In the genomic region with DNA sequence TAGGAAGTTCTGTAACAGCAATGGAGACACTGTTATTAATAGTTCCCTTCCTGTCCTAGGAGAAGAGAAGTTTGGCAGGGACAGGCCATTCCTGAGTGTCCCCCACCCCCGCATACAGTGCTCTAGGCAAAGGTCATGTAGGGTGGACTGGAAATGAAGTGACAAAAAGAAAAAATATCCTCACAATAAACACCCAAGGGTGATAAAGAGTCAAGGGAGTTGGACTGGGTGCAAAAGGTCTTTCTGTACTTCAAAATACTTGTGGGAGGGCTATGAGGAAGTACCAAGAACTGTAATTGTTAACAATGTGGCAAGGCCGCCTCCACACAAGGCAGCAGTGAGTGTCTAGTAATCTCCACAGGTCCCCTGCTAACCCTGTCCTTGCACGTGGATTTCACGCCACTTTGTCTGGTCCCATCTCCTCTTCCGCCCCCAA, we compare ENCODE assay signal across 8 mouse cellular contexts. TPM values are rescaled to one million over a fixed set of nuclear protein-coding genes. Genes with fewer than 3 reads are reported as not detected.
DNase-seq lines count a peak whose midpoint lies in the region; ATAC-seq and TF ChIP-seq lines count a peak whose summit lies in the region.

No protein-coding gene starts in this region.

- ATAC-seq in forebrain, embryonic 14.5 days: no peak
- no peak for ATAC-seq in hindbrain, embryonic 14.5 days (ENCODE audit: low FRiP score)
- ATAC-seq in midbrain, embryonic 16.5 days: no peak

- H3K79me2 ChIP-seq in liver, adult 2 months (ENCODE audit: control insufficient read depth, insufficient read depth, low read length): no peaks in the 10 kb centered on the region; the same call in 1 of the 2 replicates

- WGBS in forebrain, embryonic 14.5 days: 65% methylated on average over 5 of the region's 5 CpGs
- 47% methylated on average over 5 of the region's 5 CpGs for WGBS in hindbrain, embryonic 14.5 days
- WGBS in liver, adult 2 months: 16% methylated on average over 5 of the region's 5 CpGs
- 59% methylated on average over 5 of the region's 5 CpGs for WGBS in midbrain, embryonic 16.5 days

- no peak for TF ChIP-seq POLR2A in liver, adult 2 months (IDR thresholded peaks at IDR 0.05; ENCODE audit: extremely low read depth, insufficient read depth, low read length)

- H3K27me3 ChIP-seq in forebrain, embryonic 14.5 days (replicated peaks; ENCODE audit: control insufficient read depth, insufficient read depth, low read length): no peaks in the 10 kb centered on the region
- H3K27me3 ChIP-seq in hindbrain, embryonic 14.5 days (ENCODE audit: control insufficient read depth, insufficient read depth, low read length): no peaks in the 10 kb centered on the region
- H3K27me3 ChIP-seq in liver, adult 2 months (ENCODE audit: control insufficient read depth, insufficient read depth, low read length): no peaks in the 10 kb centered on the region
- H3K27me3 ChIP-seq in midbrain, embryonic 16.5 days (ENCODE audit: control insufficient read depth, insufficient read depth, low read depth, low read length): no peaks in the 10 kb centered on the region

- H3K36me3 ChIP-seq in forebrain, embryonic 14.5 days (ENCODE audit: control insufficient read depth, insufficient read depth, low read length): no peaks in the 10 kb centered on the region
- no peaks in the 10 kb centered on the region for H3K36me3 ChIP-seq in hindbrain, embryonic 14.5 days (replicated peaks; ENCODE audit: control insufficient read depth, insufficient read depth)
- H3K36me3 ChIP-seq in liver, adult 2 months (ENCODE audit: control insufficient read depth, insufficient read depth, low read length): no peaks in the 10 kb centered on the region
- no peaks in the 10 kb centered on the region for H3K36me3 ChIP-seq in midbrain, embryonic 16.5 days (ENCODE audit: control insufficient read depth, insufficient read depth, low read length)

- no peak for TF ChIP-seq CTCF in liver, adult 2 months (IDR thresholded peaks at IDR 0.05; ENCODE audit: low read depth, low read length)

- H3K4me2 ChIP-seq in forebrain, embryonic 14.5 days (ENCODE audit: low read length): peak overlapping the region; percentile 47
- H3K4me2 ChIP-seq in hindbrain, embryonic 14.5 days (replicated peaks): peak overlapping the region; percentile 54
- peak overlapping the region; percentile 51 for H3K4me2 ChIP-seq in midbrain, embryonic 16.5 days (ENCODE audit: low read length)

- H3K4me3 ChIP-seq in forebrain, embryonic 14.5 days (ENCODE audit: low read depth, low read length): no peak overlapping the region
- H3K4me3 ChIP-seq in hindbrain, embryonic 14.5 days (replicated peaks; ENCODE audit: low read length): peak overlapping the region; percentile 65; the same call in 1 of the 2 replicates
- H3K4me3 ChIP-seq in liver, adult 2 months (ENCODE audit: insufficient read depth, low read depth, low read length): no peak overlapping the region
- H3K4me3 ChIP-seq in midbrain, embryonic 16.5 days (ENCODE audit: low read depth, low read length): no peak overlapping the region

- H3K27ac ChIP-seq in forebrain, embryonic 14.5 days (ENCODE audit: low read depth, low read length): no peak overlapping the region
- H3K27ac ChIP-seq in hindbrain, embryonic 14.5 days: 0 out of 2 replicates have a peak overlapping the region, but pooled peaks have one; percentile 90
- peak overlapping the region; percentile 81 for H3K27ac ChIP-seq in liver, adult 2 months (replicated peaks; ENCODE audit: insufficient read depth, low read depth, low read length)
- peak overlapping the region; percentile 28; the same call in 1 of the 2 replicates for H3K27ac ChIP-seq in midbrain, embryonic 16.5 days (ENCODE audit: low read length)

- no peaks in the 10 kb centered on the region for H3K4me1 ChIP-seq in forebrain, embryonic 14.5 days (ENCODE audit: control insufficient read depth, insufficient read depth, low read length)
- H3K4me1 ChIP-seq in hindbrain, embryonic 14.5 days (replicated peaks; ENCODE audit: control insufficient read depth, insufficient read depth, low read length): no peaks in the 10 kb centered on the region
- peaks cover 3% of the 10 kb centered on the region; the same call in 1 of the 2 replicates for H3K4me1 ChIP-seq in liver, adult 2 months (ENCODE audit: control insufficient read depth, insufficient read depth, low read length)
- H3K4me1 ChIP-seq in midbrain, embryonic 16.5 days (ENCODE audit: control insufficient read depth, insufficient read depth, low read length): no peaks in the 10 kb centered on the region; the same call in 1 of the 2 replicates

- no peak overlapping the region for H3K9ac ChIP-seq in forebrain, embryonic 14.5 days (ENCODE audit: low read length)
- no peak overlapping the region for H3K9ac ChIP-seq in hindbrain, embryonic 14.5 days
- peak overlapping the region; percentile 21; the same call in 1 of the 2 replicates for H3K9ac ChIP-seq in liver, adult 2 months (ENCODE audit: low read depth, low read length)
- no peak overlapping the region for H3K9ac ChIP-seq in midbrain, embryonic 16.5 days (ENCODE audit: low read depth, low read length)

- H3K9me3 ChIP-seq in forebrain, embryonic 14.5 days (replicated peaks; ENCODE audit: control insufficient read depth, low read length): no peaks in the 10 kb centered on the region
- no peaks in the 10 kb centered on the region for H3K9me3 ChIP-seq in hindbrain, embryonic 14.5 days (ENCODE audit: control insufficient read depth, low read length)
- no peaks in the 10 kb centered on the region for H3K9me3 ChIP-seq in midbrain, embryonic 16.5 days (replicated peaks; ENCODE audit: control insufficient read depth, low read length, poor library complexity, severe bottlenecking)

- DNase-seq in urinary bladder, postnatal 14 days (ENCODE audit: low spot score): peak; percentile 3
- no peak for DNase-seq in urinary bladder, postnatal 10 days (ENCODE audit: low spot score)
- DNase-seq in forebrain, embryonic 14.5 days (ENCODE audit: low spot score): no peak
- no peak for DNase-seq in hindbrain, embryonic 14.5 days (ENCODE audit: low spot score)
- DNase-seq in liver, adult 2 months (ENCODE audit: extremely low read depth, low read depth, low spot score): peak; percentile 58
- no peak for DNase-seq in Muller cell, postnatal 12 days (ENCODE audit: inconsistent ontology term)
- no peak for DNase-seq in frontal cortex, postnatal 25 days (ENCODE audit: low spot score in 2 of 2)

RNA-seq across cellular contexts. Expression of a gene that starts 1.1 kb away (rescaled TPM):
- 40.7 and 45.7 TPM in 2 replicates for polyA plus RNA-seq in forebrain, embryonic 14.5 days (2014; fragmentation: Nextera tagmentation; extraction: Ambion mirVana)
- 29.4 and 30.2 TPM in 2 replicates for polyA plus RNA-seq in hindbrain, embryonic 14.5 days (2014; fragmentation: Nextera tagmentation; extraction: Ambion mirVana)
- total RNA-seq in liver, adult 2 months (2014; rRNA removed): 62.2 and 66.2 TPM in 2 replicates
- polyA plus RNA-seq in liver, adult 2 months (2012; rRNA removed): 3.7 and 4.2 TPM in 2 replicates
- 20.7 and 21.5 TPM in 2 replicates for polyA plus RNA-seq in midbrain, embryonic 16.5 days (2015; fragmentation: Nextera tagmentation; extraction: Ambion mirVana)

Comparison
In these comparisons a context has a peak if more than half of its experiments do, and no peak if none do; other contexts are left out.
1. DNase-seq: peak in urinary bladder, postnatal 14 days (single experiment) and liver, adult 2 months (single experiment); none in urinary bladder, postnatal 10 days (single experiment), forebrain, embryonic 14.5 days (single experiment), hindbrain, embryonic 14.5 days (single experiment), Muller cell, postnatal 12 days (single experiment) and frontal cortex, postnatal 25 days (0 of 2).
2. Peak in every context shown above with its lines, with median percentiles within 50 percentile points of each other: H3K4me2 ChIP-seq.